In the genomic region with DNA sequence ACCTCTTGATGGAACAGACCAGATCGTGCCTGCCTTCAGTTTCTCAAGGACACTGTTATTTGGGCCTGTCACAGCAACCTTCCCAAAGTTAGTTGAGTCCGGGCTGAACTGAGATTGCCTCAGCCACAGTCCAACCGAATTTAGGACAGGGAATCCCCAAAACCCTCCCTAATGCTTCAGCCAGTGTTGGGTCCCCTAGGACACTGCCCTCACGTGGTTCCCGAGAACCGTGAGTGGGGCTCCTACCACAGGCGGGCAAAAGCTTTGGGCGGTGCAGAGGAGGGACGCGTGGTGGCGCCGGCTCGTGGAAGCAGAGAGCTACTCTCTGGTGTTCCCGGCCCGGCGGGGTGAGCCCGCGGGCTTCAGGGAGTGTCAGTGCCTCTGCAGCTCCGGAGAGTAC, we compare ENCODE assay signal across 9 mouse cellular contexts. TPM values are rescaled to one million over a fixed set of nuclear protein-coding genes. Genes with fewer than 3 reads are reported as not detected.
DNase-seq lines count a peak whose midpoint lies in the region; ATAC-seq and TF ChIP-seq lines count a peak whose summit lies in the region.
"Had no signal": no experiment of that assay in that cellular context is flagged by ENCODE, and none has a peak within 500 bp of the region (broad histone marks: within the 10 kb centered on the region; RNA-seq: fewer than 3 reads in every experiment).

No protein-coding gene starts in this region.

- no peaks in the 10 kb centered on the region for H3K9me3 ChIP-seq in hindbrain, embryonic 12.5 days (replicated peaks)
- no peaks in the 10 kb centered on the region for H3K9me3 ChIP-seq in midbrain, embryonic 10.5 days (replicated peaks)
- H3K9me3 ChIP-seq in stomach, embryonic 14.5 days (ENCODE audit: control insufficient read depth, low read depth, low read length), result no peaks in the 10 kb centered on the region

- intact Hi-C loops in left cerebral cortex, postnatal 25 days (cut with DNase I), result no loop called here

- peak; percentile 62 for ATAC-seq in hindbrain, embryonic 12.5 days (ENCODE audit: low FRiP score)
- peak; percentile 75; the same call in 1 of the 2 replicates for ATAC-seq in stomach, embryonic 14.5 days (ENCODE audit: insufficient number of reproducible peaks, insufficient read depth, low FRiP score, low read depth)

- 2% methylated on average over 19 of the region's 19 CpGs for WGBS in hindbrain, embryonic 12.5 days
- WGBS in midbrain, embryonic 10.5 days, result 2% methylated on average over 19 of the region's 19 CpGs
- 2% methylated on average over 19 of the region's 19 CpGs for WGBS in stomach, embryonic 14.5 days

- H3K36me3 ChIP-seq in hindbrain, embryonic 12.5 days, result no peaks in the 10 kb centered on the region
- no peaks in the 10 kb centered on the region for H3K36me3 ChIP-seq in midbrain, embryonic 10.5 days
- no peaks in the 10 kb centered on the region for H3K36me3 ChIP-seq in stomach, embryonic 14.5 days (ENCODE audit: control insufficient read depth, insufficient read depth, low read length)

- no peak for TF ChIP-seq POLR2A in cortical plate, adult 2 months (IDR thresholded peaks at IDR 0.05; ENCODE audit: extremely low read depth, insufficient read depth, low read length)

- H3K4me3 ChIP-seq in cortical plate, adult 2 months (ENCODE audit: insufficient read depth, low read length), result peak overlapping the region; percentile 60; the same call in 1 of the 2 replicates
- H3K4me3 ChIP-seq in hindbrain, embryonic 12.5 days, result peak overlapping the region; percentile 64
- peak overlapping the region; percentile 76 for H3K4me3 ChIP-seq in midbrain, embryonic 10.5 days
- H3K4me3 ChIP-seq in stomach, embryonic 14.5 days (ENCODE audit: low read depth, low read length), result peak overlapping the region; percentile 57

- H3K27me3 ChIP-seq in hindbrain, embryonic 12.5 days, result peaks cover 31% of the 10 kb centered on the region
- peaks cover 56% of the 10 kb centered on the region for H3K27me3 ChIP-seq in midbrain, embryonic 10.5 days (ENCODE audit: low read depth, poor library complexity, severe bottlenecking)
- H3K27me3 ChIP-seq in stomach, embryonic 14.5 days (ENCODE audit: control insufficient read depth, insufficient read depth, low read length), result no peaks in the 10 kb centered on the region

- 0 out of 2 replicates have a peak, but pooled peaks have one; percentile 4 for TF ChIP-seq CTCF in cortical plate, adult 2 months (IDR thresholded peaks at IDR 0.05; ENCODE audit: extremely low read depth, insufficient read depth, low read length)

- H3K4me1 ChIP-seq in cortical plate, adult 2 months (ENCODE audit: control insufficient read depth, insufficient read depth, low read length), result no peaks in the 10 kb centered on the region
- peaks cover 19% of the 10 kb centered on the region for H3K4me1 ChIP-seq in hindbrain, embryonic 12.5 days
- peaks cover 23% of the 10 kb centered on the region for H3K4me1 ChIP-seq in midbrain, embryonic 10.5 days
- peaks cover 4% of the 10 kb centered on the region; the same call in 1 of the 2 replicates for H3K4me1 ChIP-seq in stomach, embryonic 14.5 days (ENCODE audit: control insufficient read depth, insufficient read depth, low read length)

- H3K27ac ChIP-seq in cortical plate, adult 2 months (ENCODE audit: insufficient read depth, low read length), result no peak overlapping the region
- no peak overlapping the region for H3K27ac ChIP-seq in hindbrain, embryonic 12.5 days
- no peak overlapping the region for H3K27ac ChIP-seq in midbrain, embryonic 10.5 days (replicated peaks)
- no peak overlapping the region for H3K27ac ChIP-seq in stomach, embryonic 14.5 days (ENCODE audit: low read length)

- no peak overlapping the region for H3K9ac ChIP-seq in hindbrain, embryonic 12.5 days
- H3K9ac ChIP-seq in stomach, embryonic 14.5 days (replicated peaks; ENCODE audit: low read depth, low read length), result no peak overlapping the region

- DNase-seq in adrenal gland, postnatal 10 days, result peak; percentile 60
- peak; percentile 34 to 50 for DNase-seq in gastrocnemius, adult 8-10 months (ENCODE audit: low spot score in 2 of 2)
- DNase-seq in left cerebral cortex, postnatal 25 days (ENCODE audit: low spot score in 2 of 2), result peak; percentile 23 to 37
- peak; percentile 59 for DNase-seq in midbrain, embryonic 10.5 days (ENCODE audit: low spot score)
- no peak for DNase-seq in thymus, postnatal 14 days

- H3K4me2 ChIP-seq in hindbrain, embryonic 12.5 days (replicated peaks), result peak overlapping the region; percentile 82
- peak overlapping the region; percentile 98 for H3K4me2 ChIP-seq in stomach, embryonic 14.5 days (replicated peaks; ENCODE audit: low read depth, low read length)

RNA-seq across cellular contexts. Expression of gene Tll1, which starts 1.9 kb away (rescaled TPM):
- 1 to 10 TPM; 1.2 to 1.8 TPM for total RNA-seq in adrenal gland, postnatal 10 days (2021)
- polyA plus RNA-seq in cortical plate, adult 2 months (2012; rRNA removed), result 0.61 TPM in 2 replicates
- total RNA-seq in gastrocnemius, adult 8-10 months (2022), result under 1 TPM; 0.35 to 0.88 (median 0.39) TPM
- 2.3 and 3.0 TPM in 2 replicates for polyA plus RNA-seq in hindbrain, embryonic 12.5 days (2016; fragmentation: Nextera tagmentation; extraction: Ambion mirVana)
- total RNA-seq in left cerebral cortex, postnatal 25 days (2021), result 1 to 10 TPM; 2.1 to 4.1 TPM
- polyA plus RNA-seq in midbrain, embryonic 10.5 days (2016; fragmentation: Nextera tagmentation; extraction: Ambion mirVana), result 0.69 and 1.0 TPM in 2 replicates
- 2.6 and 3.0 TPM in 2 replicates for polyA plus RNA-seq in stomach, embryonic 14.5 days (2014; fragmentation: Nextera tagmentation; extraction: Ambion mirVana)
- total RNA-seq: neutrophil, adult 5-6 weeks had no signal
